Mouse (Mus musculus): Measurements from ENCODE around the gene Mum1.

The Mum1 gene

GRCm38 (mm10) chr10:80226416-80227165, at the start of gene Mum1:
Gene Mum1 (plus strand): TSS chr10:80226434.
- peak; percentile 99 for DNase-seq (ENCODE audit: low read depth, low spot score)

- peak; percentile 41 for DNase-seq (ENCODE audit: low read depth, low spot score)
Observed at GRCm38 (mm10) chr10:80177441-80178279, 48.6 kb upstream of the Mum1 start.

GRCm38 (mm10) chr10:80179068-80180051, 46.9 kb upstream of the Mum1 start, which contains the start of gene Efna2:
Gene Efna2 (plus strand): TSS chr10:80179482.
- DNase-seq (ENCODE audit: low read depth, low spot score), result peak; percentile 71

GRCm38 (mm10) chr10:80180288-80180687, 45.9 kb upstream of the Mum1 start:
- no peak for DNase-seq (ENCODE audit: low read depth, low spot score)

GRCm38 (mm10) chr10:80180823-80181222, 45.4 kb upstream of the Mum1 start:
- DNase-seq (ENCODE audit: low read depth, low spot score), result no peak

GRCm38 (mm10) chr10:80182547-80182946, 43.7 kb upstream of the Mum1 start:
- DNase-seq (ENCODE audit: low read depth, low spot score), result no peak

- no peak for DNase-seq (ENCODE audit: low read depth, low spot score)
Observed at GRCm38 (mm10) chr10:80186649-80187048, 39.6 kb upstream of the Mum1 start.

- DNase-seq (ENCODE audit: low read depth, low spot score), result no peak
Observed at GRCm38 (mm10) chr10:80187739-80188138, 38.5 kb upstream of the Mum1 start.

- DNase-seq (ENCODE audit: low read depth, low spot score), result no peak
Observed at GRCm38 (mm10) chr10:80188453-80189024, 37.7 kb upstream of the Mum1 start.

GRCm38 (mm10) chr10:80189999-80190398, 36.2 kb upstream of the Mum1 start:
- DNase-seq (ENCODE audit: low read depth, low spot score), result no peak

- DNase-seq (ENCODE audit: low read depth, low spot score), result no peak
Observed at GRCm38 (mm10) chr10:80190491-80191051, 35.7 kb upstream of the Mum1 start.

- DNase-seq (ENCODE audit: low read depth, low spot score), result no peak
Observed at GRCm38 (mm10) chr10:80193976-80194375, 32.3 kb upstream of the Mum1 start.

GRCm38 (mm10) chr10:80194441-80194840, 31.8 kb upstream of the Mum1 start:
- no peak for DNase-seq (ENCODE audit: low read depth, low spot score)

- no peak for DNase-seq (ENCODE audit: low read depth, low spot score)
Observed at GRCm38 (mm10) chr10:80196167-80196566, 30.1 kb upstream of the Mum1 start.

GRCm38 (mm10) chr10:80196778-80197581, 29.3 kb upstream of the Mum1 start:
- no peak for DNase-seq (ENCODE audit: low read depth, low spot score)

- peak; percentile 82 for DNase-seq (ENCODE audit: low read depth, low spot score)
Observed at GRCm38 (mm10) chr10:80199440-80200008, 26.7 kb upstream of the Mum1 start.

- no peak for DNase-seq (ENCODE audit: low read depth, low spot score)
Observed at GRCm38 (mm10) chr10:80200485-80200884, 25.7 kb upstream of the Mum1 start.

GRCm38 (mm10) chr10:80204055-80204454, 22.2 kb upstream of the Mum1 start:
- no peak for DNase-seq (ENCODE audit: low read depth, low spot score)

GRCm38 (mm10) chr10:80207201-80207600, 19.0 kb upstream of the Mum1 start:
- DNase-seq (ENCODE audit: low read depth, low spot score), result no peak

- DNase-seq (ENCODE audit: low read depth, low spot score), result no peak
Observed at GRCm38 (mm10) chr10:80207676-80208075, 18.6 kb upstream of the Mum1 start.

Data from A20 (cell line).